Mouse (Mus musculus): ENCODE measurements around the gene Nlrp1b. TPM values are rescaled to one million over a fixed set of nuclear protein-coding genes. Genes with fewer than 3 reads are reported as not detected.

Nlrp1b gene
- total and polyA plus RNA-seq, 3 experiments = 0.38 to 1.4 (median 0.42) TPM

DNA sequence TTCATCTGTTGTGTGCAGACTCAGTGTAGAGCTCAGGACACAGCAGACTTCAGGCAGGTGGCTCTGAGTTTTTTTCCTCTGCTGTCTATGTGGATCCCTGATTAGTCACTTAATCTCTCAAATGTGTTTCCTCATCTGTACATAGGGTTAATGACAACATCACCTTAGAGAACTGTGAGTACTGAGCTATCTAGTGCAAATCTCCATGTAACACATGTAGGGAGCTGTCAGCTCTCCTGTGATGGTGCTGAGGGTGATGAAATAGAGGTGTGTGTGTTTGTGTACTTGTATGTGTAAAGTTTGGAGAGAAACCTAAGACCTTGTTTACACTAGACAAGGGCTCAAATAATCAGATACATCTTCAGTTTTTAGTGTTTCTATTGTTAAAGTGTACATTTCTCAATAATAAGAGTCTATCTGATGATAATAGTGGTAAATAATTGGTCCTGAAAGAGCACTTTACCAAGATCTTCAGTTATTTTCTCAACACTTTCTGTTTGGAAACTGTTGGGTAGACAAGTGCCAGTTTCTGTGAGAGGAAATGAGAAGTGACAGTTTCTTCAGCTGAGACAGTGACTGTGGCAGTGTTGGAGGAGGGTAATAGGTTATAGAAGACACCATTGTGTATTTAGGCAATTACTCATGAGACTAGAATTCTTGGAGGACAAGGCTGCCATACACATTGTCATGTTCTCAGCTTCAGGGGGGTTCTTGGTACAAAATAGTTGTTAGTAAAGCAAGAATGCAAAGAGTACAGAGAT lies 124.1 kb downstream of the Nlrp1b start:
- Histone ChIP-seq H3K4me2 (ENCODE audit: insufficient read depth, low read depth, poor library complexity, severe bottlenecking) (no peak overlapping the region), H3K9ac (ENCODE audit: insufficient read depth, low read depth) (no peak overlapping the region), H3K79me2 (replicated peaks; ENCODE audit: control insufficient read depth, extremely low read depth, insufficient read depth, poor library complexity, severe bottlenecking) (no peaks in the 10 kb centered on the region), H3K27me3 (replicated peaks) (no peaks in the 10 kb centered on the region), H3K36me3 (replicated peaks in 1 of 2; ENCODE audit: control insufficient read depth in 1 of 2, insufficient read depth in 1 of 2, low read length in 1 of 2) (peaks cover 0 to 3% of the 10 kb centered on the region in 2 experiments), H3K4me1 (ENCODE audit: control insufficient read depth in 1 of 2, insufficient read depth in 2 of 2) (peaks cover 0 to 20% of the 10 kb centered on the region in 2 experiments; a peak in 2 of 4 replicates), H3K27ac (ENCODE audit: insufficient read depth, low read depth) (no peak overlapping the region), H3K4me3 (replicated peaks in 1 of 3; ENCODE audit: low read depth in 2 of 3, low read length in 2 of 3, poor library complexity in 1 of 3) (no peak overlapping the region), H3K9me3 (replicated peaks; ENCODE audit: low read length) (no peaks in the 10 kb centered on the region)
- peak; percentile 6 for DNase-seq (ENCODE audit: extremely low read depth)
- in situ Hi-C loops (cut with MboI; ENCODE audit: low pct_ligation_motif_present, low pct_unique_long_range_greater_than_20kb, low sequenced_read_pairs) = no loop called here
- dilution Hi-C loops (cut with MboI; ENCODE audit: extremely low pct_ligation_motif_present, extremely low pct_unique_long_range_greater_than_20kb, low sequenced_read_pairs) = no loop called here
- TF ChIP-seq ZC3H11A (IDR thresholded peaks at IDR 0.05; ENCODE audit: low read depth, low read length) = no peak
- no peak for TF ChIP-seq MAZ (IDR thresholded peaks at IDR 0.05; ENCODE audit: low read depth, low read length)
- no peak for TF ChIP-seq SMC3 (IDR thresholded peaks at IDR 0.05; ENCODE audit: low read depth, low read length)
- no peak for TF ChIP-seq TCF12 (IDR thresholded peaks at IDR 0.05; ENCODE audit: low read depth, low read length)
- TF ChIP-seq PAX5 (IDR thresholded peaks at IDR 0.05; ENCODE audit: low read length) = no peak
- TF ChIP-seq MXI1 (IDR thresholded peaks at IDR 0.05; ENCODE audit: low read depth, low read length) = no peak
- no peak for TF ChIP-seq POLR2A (IDR thresholded peaks at IDR 0.05; ENCODE audit: low read depth, low read length)
- TF ChIP-seq USF2 (conservative IDR thresholded peaks at IDR 0.05; ENCODE audit: low read depth, low read length) = no peak

DNA sequence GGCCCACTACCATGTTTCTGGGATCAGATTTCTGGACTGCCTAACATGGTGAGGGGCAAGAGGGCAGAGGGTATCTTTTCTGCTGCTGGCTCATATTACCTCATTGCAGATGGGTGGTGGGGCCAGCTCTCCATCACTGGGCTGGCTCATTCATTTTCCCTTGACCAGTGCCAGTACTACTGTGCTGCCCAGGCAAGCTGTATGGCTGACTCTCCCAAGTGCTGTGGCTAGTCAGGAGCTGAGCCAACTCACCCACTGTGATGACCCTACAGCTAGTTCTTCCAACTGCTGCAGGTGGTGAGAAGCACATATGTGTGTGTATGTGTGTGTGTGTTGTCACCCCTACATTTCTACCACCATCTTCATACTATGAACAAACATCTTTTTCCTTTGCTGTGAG lies 126.6 kb downstream of the Nlrp1b start:
- no peak for DNase-seq (ENCODE audit: extremely low read depth)

More for the DNA sequence above, 126.6 kb downstream of the Nlrp1b start:
- Histone ChIP-seq H3K4me1 (ENCODE audit: control insufficient read depth in 1 of 2, insufficient read depth in 2 of 2) (peaks cover 0 to 20% of the 10 kb centered on the region in 2 experiments; a peak in 2 of 4 replicates), H3K79me2 (replicated peaks; ENCODE audit: control insufficient read depth, extremely low read depth, insufficient read depth, poor library complexity, severe bottlenecking) (no peaks in the 10 kb centered on the region), H3K27me3 (replicated peaks) (no peaks in the 10 kb centered on the region), H3K9ac (ENCODE audit: insufficient read depth, low read depth) (no peak overlapping the region), H3K36me3 (replicated peaks in 1 of 2; ENCODE audit: control insufficient read depth in 1 of 2, insufficient read depth in 1 of 2, low read length in 1 of 2) (peaks cover 0 to 3% of the 10 kb centered on the region in 2 experiments), H3K27ac (ENCODE audit: insufficient read depth, low read depth) (no peak overlapping the region), H3K9me3 (replicated peaks; ENCODE audit: low read length) (no peaks in the 10 kb centered on the region), H3K4me2 (ENCODE audit: insufficient read depth, low read depth, poor library complexity, severe bottlenecking) (no peak overlapping the region), H3K4me3 (replicated peaks in 1 of 3; ENCODE audit: low read depth in 2 of 3, low read length in 2 of 3, poor library complexity in 1 of 3) (no peak overlapping the region)
- TF ChIP-seq TBP (conservative IDR thresholded peaks at IDR 0.05; ENCODE audit: low read depth, low read length) = no peak
- TF ChIP-seq IRF4 (IDR thresholded peaks at IDR 0.05; ENCODE audit: low read depth, low read length) = no peak
- TF ChIP-seq KAT2A (IDR thresholded peaks at IDR 0.05; ENCODE audit: insufficient replicate concordance, low read length) = no peak
- no peak for TF ChIP-seq PAX5 (IDR thresholded peaks at IDR 0.05; ENCODE audit: low read length)
- no peak for TF ChIP-seq MYC (IDR thresholded peaks at IDR 0.05; ENCODE audit: low read depth, low read length)
- no peak for TF ChIP-seq ZKSCAN1 (IDR thresholded peaks at IDR 0.05; ENCODE audit: borderline replicate concordance, low read depth, low read length)
- no peak for TF ChIP-seq SIN3A (IDR thresholded peaks at IDR 0.05; ENCODE audit: low read length)
- no peak for TF ChIP-seq TCF12 (IDR thresholded peaks at IDR 0.05; ENCODE audit: low read depth, low read length)
- no peak for TF ChIP-seq ELF1 (IDR thresholded peaks at IDR 0.05; ENCODE audit: low read depth, low read length)
- TF ChIP-seq USF1 (IDR thresholded peaks at IDR 0.05; ENCODE audit: low read depth, low read length) = no peak
- in situ Hi-C loops (cut with MboI; ENCODE audit: low pct_ligation_motif_present, low pct_unique_long_range_greater_than_20kb, low sequenced_read_pairs) (no loop called here), dilution Hi-C loops (cut with MboI; ENCODE audit: extremely low pct_ligation_motif_present, extremely low pct_unique_long_range_greater_than_20kb, low sequenced_read_pairs) (no loop called here)

Other genes starting within 250 kb of the Nlrp1b start
- gene C1qbp, start 247.7 kb downstream of the Nlrp1b start, total RNA-seq (2012; rRNA removed) = 150 and 190 TPM in 2 replicates
- gene C1qbp, start 247.7 kb downstream of the Nlrp1b start, total RNA-seq (2014; rRNA removed) = 298 and 320 TPM in 2 replicates
- 903 and 917 TPM in 2 replicates for gene C1qbp, start 247.7 kb downstream of the Nlrp1b start, polyA plus RNA-seq (2012; ENCODE audit: insufficient read length, low read depth)
- gene Dhx33, start 226.3 kb downstream of the Nlrp1b start, total RNA-seq (2012; rRNA removed) = 34.4 and 45.8 TPM in 2 replicates
- gene Dhx33, start 226.3 kb downstream of the Nlrp1b start, total RNA-seq (2014; rRNA removed) = 43.0 and 45.6 TPM in 2 replicates
- 55.4 and 55.9 TPM in 2 replicates for gene Dhx33, start 226.3 kb downstream of the Nlrp1b start, polyA plus RNA-seq (2012; ENCODE audit: insufficient read length, low read depth)
- 23.4 and 32.7 TPM in 2 replicates for gene Mis12, start 211.1 kb downstream of the Nlrp1b start, total RNA-seq (2012; rRNA removed)
- 36.3 and 38.1 TPM in 2 replicates for gene Mis12, start 211.1 kb downstream of the Nlrp1b start, total RNA-seq (2014; rRNA removed)
- gene Mis12, start 211.1 kb downstream of the Nlrp1b start, polyA plus RNA-seq (2012; ENCODE audit: insufficient read length, low read depth) = 35.6 and 37.9 TPM in 2 replicates
- gene Derl2, start 210.9 kb downstream of the Nlrp1b start, total RNA-seq (2012; rRNA removed) = 32.7 and 44.2 TPM in 2 replicates
- gene Derl2, start 210.9 kb downstream of the Nlrp1b start, total RNA-seq (2014; rRNA removed) = 132 TPM in 2 replicates
- 85.9 and 95.0 TPM in 2 replicates for gene Derl2, start 210.9 kb downstream of the Nlrp1b start, polyA plus RNA-seq (2012; ENCODE audit: insufficient read length, low read depth)
- gene 6330403K07Rik, start 197.2 kb downstream of the Nlrp1b start, total RNA-seq (2012; rRNA removed) = not detected in 2 replicates
- not detected in 2 replicates for gene 6330403K07Rik, start 197.2 kb downstream of the Nlrp1b start, total RNA-seq (2014; rRNA removed)
- 0.20 TPM in 1 of 2 replicates, not detected in the other for gene 6330403K07Rik, start 197.2 kb downstream of the Nlrp1b start, polyA plus RNA-seq (2012; ENCODE audit: insufficient read length, low read depth)
- 0.29 and 0.34 TPM in 2 replicates for gene Nlrp1a, start 86.0 kb downstream of the Nlrp1b start, total RNA-seq (2012; rRNA removed)
- 1.5 and 1.8 TPM in 2 replicates for gene Nlrp1a, start 86.0 kb downstream of the Nlrp1b start, total RNA-seq (2014; rRNA removed)
- gene Nlrp1a, start 86.0 kb downstream of the Nlrp1b start, polyA plus RNA-seq (2012; ENCODE audit: insufficient read length, low read depth) = 2.6 and 3.2 TPM in 2 replicates

Data from CH12.LX (cell line).